Mouse (Mus musculus): Measurements from ENCODE around the gene Nrp2. TPM values are rescaled to one million over a fixed set of nuclear protein-coding genes. Genes with fewer than 3 reads are reported as not detected.

Gene Nrp2
- polyA plus RNA-seq, 1 experiment: 2.0 TPM

GRCm38 (mm10) chr1:62767611-62768010, 64.5 kb downstream of the Nrp2 start:
- no peak for TF ChIP-seq CTCF (IDR thresholded peaks at IDR 0.05; ENCODE audit: control insufficient read depth, insufficient read depth, insufficient replicate concordance, low read depth, low read length)
- no peaks in the 10 kb centered on the region for H3K36me3 ChIP-seq (ENCODE audit: control insufficient read depth, insufficient read depth, low read length)
- no peak overlapping the region for H3K27ac ChIP-seq (ENCODE audit: control insufficient read depth, insufficient read depth, low read depth, low read length)
- H3K4me3 ChIP-seq (ENCODE audit: control insufficient read depth, low read depth, low read length): no peak overlapping the region
- H3K4me1 ChIP-seq (ENCODE audit: control insufficient read depth, insufficient read depth, low read length): no peaks in the 10 kb centered on the region
- no peaks in the 10 kb centered on the region for H3K27me3 ChIP-seq (ENCODE audit: control insufficient read depth, insufficient read depth, low read length)

GRCm38 (mm10) chr1:62770576-62770975, 67.5 kb downstream of the Nrp2 start:
- Histone ChIP-seq H3K4me3 (ENCODE audit: control insufficient read depth, low read depth, low read length) (no peak overlapping the region), H3K4me1 (ENCODE audit: control insufficient read depth, insufficient read depth, low read length) (no peaks in the 10 kb centered on the region), H3K27ac (ENCODE audit: control insufficient read depth, insufficient read depth, low read depth, low read length) (no peak overlapping the region), H3K27me3 (ENCODE audit: control insufficient read depth, insufficient read depth, low read length) (no peaks in the 10 kb centered on the region), H3K36me3 (ENCODE audit: control insufficient read depth, insufficient read depth, low read length) (no peaks in the 10 kb centered on the region)
- TF ChIP-seq CTCF (IDR thresholded peaks at IDR 0.05; ENCODE audit: control insufficient read depth, insufficient read depth, insufficient replicate concordance, low read depth, low read length) (no peak), POLR2A (IDR thresholded peaks at IDR 0.05; ENCODE audit: control insufficient read depth, low read depth, low read length) (no peak)

GRCm38 (mm10) chr1:62772391-62772790, 69.3 kb downstream of the Nrp2 start:
- Histone ChIP-seq H3K27me3 (ENCODE audit: control insufficient read depth, insufficient read depth, low read length) (no peaks in the 10 kb centered on the region), H3K36me3 (ENCODE audit: control insufficient read depth, insufficient read depth, low read length) (no peaks in the 10 kb centered on the region), H3K4me1 (ENCODE audit: control insufficient read depth, insufficient read depth, low read length) (no peaks in the 10 kb centered on the region), H3K4me3 (ENCODE audit: control insufficient read depth, low read depth, low read length) (no peak overlapping the region), H3K27ac (ENCODE audit: control insufficient read depth, insufficient read depth, low read depth, low read length) (no peak overlapping the region)
- TF ChIP-seq POLR2A (IDR thresholded peaks at IDR 0.05; ENCODE audit: control insufficient read depth, low read depth, low read length): no peak
- TF ChIP-seq CTCF (IDR thresholded peaks at IDR 0.05; ENCODE audit: control insufficient read depth, insufficient read depth, insufficient replicate concordance, low read depth, low read length): no peak

DNA sequence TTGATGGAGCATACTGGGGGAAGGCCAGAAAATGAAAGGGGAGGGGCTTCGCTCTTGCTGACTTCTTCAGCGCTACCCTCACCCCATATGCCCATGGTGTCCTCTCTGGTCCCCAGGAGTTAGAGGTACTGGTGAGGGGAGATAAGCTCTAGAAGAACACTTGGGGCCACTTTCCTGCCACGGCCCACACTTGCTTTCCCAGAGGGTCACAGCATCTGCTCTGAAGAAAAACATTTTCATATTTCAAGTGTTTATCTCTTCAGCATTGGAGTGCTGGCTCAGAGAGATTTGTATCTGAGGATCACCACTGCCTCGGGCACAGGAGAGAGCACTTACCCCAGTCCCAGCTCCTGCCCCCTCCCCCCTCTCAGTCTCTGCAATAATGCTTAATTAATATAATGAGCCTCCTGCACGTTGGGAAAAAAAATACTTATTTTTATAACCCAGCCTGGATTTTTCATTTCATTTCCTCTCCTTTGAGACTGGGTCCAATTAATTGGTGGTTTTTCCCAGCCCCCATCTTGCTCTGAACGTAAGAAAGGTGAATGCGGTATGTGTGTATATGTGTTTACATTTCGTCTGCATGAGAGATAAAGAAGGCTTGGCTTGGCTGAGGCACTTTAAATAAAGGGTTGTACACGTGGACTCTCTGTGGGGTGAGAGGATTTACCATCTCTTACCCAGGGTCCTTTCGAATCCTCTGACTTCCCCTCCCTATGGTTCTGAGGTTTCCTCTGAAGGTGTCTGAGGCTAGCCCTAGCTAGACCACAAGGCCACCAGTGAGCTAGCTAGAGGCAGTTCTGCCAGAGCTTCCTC, 70.2 kb downstream of the Nrp2 start:
- no peaks in the 10 kb centered on the region for H3K4me1 ChIP-seq (ENCODE audit: control insufficient read depth, insufficient read depth, low read length)
- H3K27me3 ChIP-seq (ENCODE audit: control insufficient read depth, insufficient read depth, low read length): no peaks in the 10 kb centered on the region
- no peak overlapping the region for H3K27ac ChIP-seq (ENCODE audit: control insufficient read depth, insufficient read depth, low read depth, low read length)
- H3K36me3 ChIP-seq (ENCODE audit: control insufficient read depth, insufficient read depth, low read length): no peaks in the 10 kb centered on the region
- no peak overlapping the region for H3K4me3 ChIP-seq (ENCODE audit: control insufficient read depth, low read depth, low read length)
- TF ChIP-seq CTCF (IDR thresholded peaks at IDR 0.05; ENCODE audit: control insufficient read depth, insufficient read depth, insufficient replicate concordance, low read depth, low read length): no peak
- no peak for TF ChIP-seq POLR2A (IDR thresholded peaks at IDR 0.05; ENCODE audit: control insufficient read depth, low read depth, low read length)

DNA sequence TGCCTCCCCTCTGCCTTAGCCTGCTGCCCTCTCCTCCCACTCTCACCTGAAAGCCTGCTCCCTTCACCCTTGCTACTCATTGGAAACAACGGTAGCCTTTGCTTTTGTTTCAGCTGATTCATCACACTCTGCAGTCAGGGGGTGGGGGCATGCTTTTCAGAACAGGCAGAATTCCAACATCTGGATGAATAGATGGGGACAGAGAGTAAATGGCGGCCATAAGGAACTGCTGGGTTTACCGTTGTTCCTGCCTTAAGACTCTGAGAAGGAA, 70.8 kb downstream of the Nrp2 start:
- H3K27ac ChIP-seq (ENCODE audit: control insufficient read depth, insufficient read depth, low read depth, low read length): no peak overlapping the region

GRCm38 (mm10) chr1:62774288-62775218, 71.5 kb downstream of the Nrp2 start:
- no peaks in the 10 kb centered on the region for H3K4me1 ChIP-seq (ENCODE audit: control insufficient read depth, insufficient read depth, low read length)
- no peak for TF ChIP-seq CTCF (IDR thresholded peaks at IDR 0.05; ENCODE audit: control insufficient read depth, insufficient read depth, insufficient replicate concordance, low read depth, low read length)
- no peak for TF ChIP-seq POLR2A (IDR thresholded peaks at IDR 0.05; ENCODE audit: control insufficient read depth, low read depth, low read length)
- no peak overlapping the region for H3K27ac ChIP-seq (ENCODE audit: control insufficient read depth, insufficient read depth, low read depth, low read length)
- no peaks in the 10 kb centered on the region for H3K36me3 ChIP-seq (ENCODE audit: control insufficient read depth, insufficient read depth, low read length)
- no peak overlapping the region for H3K4me3 ChIP-seq (ENCODE audit: control insufficient read depth, low read depth, low read length)
- no peaks in the 10 kb centered on the region for H3K27me3 ChIP-seq (ENCODE audit: control insufficient read depth, insufficient read depth, low read length)

More for the DNA sequence above, 70.8 kb downstream of the Nrp2 start:
- Histone ChIP-seq H3K27me3 (ENCODE audit: control insufficient read depth, insufficient read depth, low read length) (no peaks in the 10 kb centered on the region), H3K4me1 (ENCODE audit: control insufficient read depth, insufficient read depth, low read length) (no peaks in the 10 kb centered on the region), H3K36me3 (ENCODE audit: control insufficient read depth, insufficient read depth, low read length) (no peaks in the 10 kb centered on the region), H3K4me3 (ENCODE audit: control insufficient read depth, low read depth, low read length) (no peak overlapping the region)
- no peak for TF ChIP-seq CTCF (IDR thresholded peaks at IDR 0.05; ENCODE audit: control insufficient read depth, insufficient read depth, insufficient replicate concordance, low read depth, low read length)
- TF ChIP-seq POLR2A (IDR thresholded peaks at IDR 0.05; ENCODE audit: control insufficient read depth, low read depth, low read length): no peak
